Mouse (Mus musculus) midbrain, embryonic 13.5 days (tissue): ENCODE results near the gene Dnajb5. TPM values are rescaled to one million over a fixed set of nuclear protein-coding genes. Genes with fewer than 3 reads are reported as not detected.

Experiments
- polyA plus RNA-seq: library from polyadenylated mRNA; unstranded; fragments of >200 nt; fragmentation: Nextera tagmentation; extraction: Ambion mirVana; gene quantifications from 2 replicates; pipeline ENCODE4 v1.2.1, GENCODE M21; 2015

The Dnajb5 gene
- polyA plus RNA-seq, 1 experiment from 2014 or later = 58.2 TPM

Other genes starting within 250 kb of the Dnajb5 start
- 0.55 and 1.2 TPM in 2 replicates for gene 4930578G10Rik, start 214.3 kb upstream of the Dnajb5 start, polyA plus RNA-seq
- gene Ccl19, start 193.2 kb upstream of the Dnajb5 start, polyA plus RNA-seq = 0.45 TPM in 1 of 2 replicates, not detected in the other
- gene Ccl21a, start 175.8 kb upstream of the Dnajb5 start, polyA plus RNA-seq = 0.63 TPM in 1 of 2 replicates, not detected in the other
- gene Fam205a1, start 95.9 kb upstream of the Dnajb5 start, polyA plus RNA-seq = 0.08 TPM in 1 of 2 replicates, not detected in the other
- gene Gm12394, start 93.0 kb upstream of the Dnajb5 start, polyA plus RNA-seq = 0.35 and 0.43 TPM in 2 replicates
- 1.2 and 1.7 TPM in 2 replicates for gene Fam205c, start 75.6 kb upstream of the Dnajb5 start, polyA plus RNA-seq
- gene Phf24, start 33.2 kb upstream of the Dnajb5 start, polyA plus RNA-seq = 14.8 and 15.2 TPM in 2 replicates
- gene 1700022I11Rik, start 19.8 kb downstream of the Dnajb5 start, polyA plus RNA-seq = 0.49 and 0.50 TPM in 2 replicates
- 560 and 579 TPM in 2 replicates for gene Vcp, start 50.7 kb downstream of the Dnajb5 start, polyA plus RNA-seq
- 17.0 and 18.7 TPM in 2 replicates for gene Fancg, start 60.7 kb downstream of the Dnajb5 start, polyA plus RNA-seq
- 25.3 and 29.9 TPM in 2 replicates for gene Pigo, start 76.0 kb downstream of the Dnajb5 start, polyA plus RNA-seq
- gene Stoml2, start 81.9 kb downstream of the Dnajb5 start, polyA plus RNA-seq = 245 and 253 TPM in 2 replicates
- 45.4 and 55.2 TPM in 2 replicates for gene Fam214b, start 96.4 kb downstream of the Dnajb5 start, polyA plus RNA-seq
- 20.0 and 20.2 TPM in 2 replicates for gene Unc13b, start 109.1 kb downstream of the Dnajb5 start, polyA plus RNA-seq